Mouse (Mus musculus): ENCODE results near the gene Riox2. TPM values are rescaled to one million over a fixed set of nuclear protein-coding genes. Genes with fewer than 3 reads are reported as not detected.

Gene Riox2
- 0.95 and 1.9 TPM in 2 replicates for polyA plus RNA-seq (2012; rRNA removed; ENCODE audit: low replicate concordance)

GRCm38 (mm10) chr16:59471637-59472278, at the start of gene Riox2:
TSS of gene Riox2 (plus strand) at chr16:59471775.

Other genes starting within 250 kb of the Riox2 start
- gene Olfr201, start 199.1 kb upstream of the Riox2 start, polyA plus RNA-seq (2012; rRNA removed; ENCODE audit: low replicate concordance): not detected in 2 replicates
- gene Olfr202, start 185.0 kb upstream of the Riox2 start, polyA plus RNA-seq (2012; rRNA removed; ENCODE audit: low replicate concordance): not detected in 2 replicates
- gene Olfr203, start 172.9 kb upstream of the Riox2 start, polyA plus RNA-seq (2012; rRNA removed; ENCODE audit: low replicate concordance): not detected in 2 replicates
- gene Olfr204, start 153.5 kb upstream of the Riox2 start, polyA plus RNA-seq (2012; rRNA removed; ENCODE audit: low replicate concordance): not detected in 2 replicates
- not detected in 2 replicates for gene Olfr205, start 140.6 kb upstream of the Riox2 start, polyA plus RNA-seq (2012; rRNA removed; ENCODE audit: low replicate concordance)
- not detected in 2 replicates for gene Olfr206, start 122.5 kb upstream of the Riox2 start, polyA plus RNA-seq (2012; rRNA removed; ENCODE audit: low replicate concordance)
- gene Olfr209, start 107.8 kb upstream of the Riox2 start, polyA plus RNA-seq (2012; rRNA removed; ENCODE audit: low replicate concordance): not detected in 2 replicates
- not detected in 2 replicates for gene Gabrr3, start 64.4 kb upstream of the Riox2 start, polyA plus RNA-seq (2012; rRNA removed; ENCODE audit: low replicate concordance)
- gene Crybg3, start 129.2 kb downstream of the Riox2 start, polyA plus RNA-seq (2012; rRNA removed; ENCODE audit: low replicate concordance): 0.46 and 2.3 TPM in 2 replicates
- gene Arl6, start 167.6 kb downstream of the Riox2 start, polyA plus RNA-seq (2012; rRNA removed; ENCODE audit: low replicate concordance): 0.30 and 0.34 TPM in 2 replicates